Mouse (Mus musculus): ENCODE data around the gene Zfp316. TPM values are rescaled to one million over a fixed set of nuclear protein-coding genes. Genes with fewer than 3 reads are reported as not detected.

The Zfp316 gene
- total and polyA plus RNA-seq, 3 experiments, result 1.1 to 3.6 (median 2.0) TPM

- Histone ChIP-seq H3K9ac (ENCODE audit: insufficient read depth, low read depth) (no peak overlapping the region), H3K27me3 (replicated peaks) (no peaks in the 10 kb centered on the region), H3K4me1 (ENCODE audit: control insufficient read depth in 1 of 2, insufficient read depth in 2 of 2) (peaks cover 16 to 21% of the 10 kb centered on the region in 2 experiments), H3K79me2 (replicated peaks; ENCODE audit: control insufficient read depth, extremely low read depth, insufficient read depth, poor library complexity, severe bottlenecking) (no peaks in the 10 kb centered on the region), H3K9me3 (replicated peaks; ENCODE audit: low read length) (no peaks in the 10 kb centered on the region), H3K4me3 (replicated peaks in 1 of 3; ENCODE audit: low read depth in 2 of 3, low read length in 2 of 3, poor library complexity in 1 of 3) (no peak overlapping the region), H3K27ac (ENCODE audit: insufficient read depth, low read depth) (no peak overlapping the region), H3K4me2 (ENCODE audit: insufficient read depth, low read depth, poor library complexity, severe bottlenecking) (no peak overlapping the region), H3K36me3 (replicated peaks in 1 of 2; ENCODE audit: control insufficient read depth in 1 of 2, insufficient read depth in 1 of 2, low read length in 1 of 2) (peaks cover 0 to 12% of the 10 kb centered on the region in 2 experiments)
- in situ Hi-C loops (cut with MboI; ENCODE audit: low pct_ligation_motif_present, low pct_unique_long_range_greater_than_20kb, low sequenced_read_pairs), result no loop called here
- dilution Hi-C loops (cut with MboI; ENCODE audit: extremely low pct_ligation_motif_present, extremely low pct_unique_long_range_greater_than_20kb, low sequenced_read_pairs), result no loop called here
- no peak for DNase-seq (ENCODE audit: extremely low read depth)
- TF ChIP-seq IRF4 (IDR thresholded peaks at IDR 0.05; ENCODE audit: low read depth, low read length), result no peak
- TF ChIP-seq GABPA (IDR thresholded peaks at IDR 0.05; ENCODE audit: insufficient replicate concordance, low read depth, low read length), result no peak
Measured at GRCm38 (mm10) chr5:143272540-143273330, 2.9 kb upstream of the Zfp316 start.

- Histone ChIP-seq H3K4me3 (replicated peaks in 1 of 3; ENCODE audit: low read depth in 2 of 3, low read length in 2 of 3, poor library complexity in 1 of 3) (no peak overlapping the region), H3K79me2 (replicated peaks; ENCODE audit: control insufficient read depth, extremely low read depth, insufficient read depth, poor library complexity, severe bottlenecking) (no peaks in the 10 kb centered on the region), H3K4me1 (ENCODE audit: control insufficient read depth in 1 of 2, insufficient read depth in 2 of 2) (peaks cover 16 to 21% of the 10 kb centered on the region in 2 experiments), H3K9ac (ENCODE audit: insufficient read depth, low read depth) (no peak overlapping the region), H3K36me3 (replicated peaks in 1 of 2; ENCODE audit: control insufficient read depth in 1 of 2, insufficient read depth in 1 of 2, low read length in 1 of 2) (peaks cover 0 to 12% of the 10 kb centered on the region in 2 experiments), H3K4me2 (ENCODE audit: insufficient read depth, low read depth, poor library complexity, severe bottlenecking) (no peak overlapping the region), H3K27me3 (replicated peaks) (no peaks in the 10 kb centered on the region), H3K27ac (ENCODE audit: insufficient read depth, low read depth) (no peak overlapping the region), H3K9me3 (replicated peaks; ENCODE audit: low read length) (no peaks in the 10 kb centered on the region)
- DNase-seq (ENCODE audit: extremely low read depth), result no peak
- TF ChIP-seq TBP (conservative IDR thresholded peaks at IDR 0.05; ENCODE audit: low read depth, low read length) (no peak), JUND (conservative IDR thresholded peaks at IDR 0.05; ENCODE audit: low read depth, low read length) (no peak), EP300 (IDR thresholded peaks at IDR 0.05; ENCODE audit: low read length) (no peak), IRF4 (IDR thresholded peaks at IDR 0.05; ENCODE audit: low read depth, low read length) (no peak), ELF1 (IDR thresholded peaks at IDR 0.05; ENCODE audit: low read depth, low read length) (no peak), SMC3 (IDR thresholded peaks at IDR 0.05; ENCODE audit: low read depth, low read length) (no peak), ZKSCAN1 (IDR thresholded peaks at IDR 0.05; ENCODE audit: borderline replicate concordance, low read depth, low read length) (no peak), ZNF384 (IDR thresholded peaks at IDR 0.05; ENCODE audit: low read depth, low read length) (no peak), TCF12 (IDR thresholded peaks at IDR 0.05; ENCODE audit: low read depth, low read length) (no peak), MYC (IDR thresholded peaks at IDR 0.05; ENCODE audit: low read depth, low read length) (no peak), BHLHE40 (IDR thresholded peaks at IDR 0.05; ENCODE audit: low read depth, low read length) (no peak), MEF2A (IDR thresholded peaks at IDR 0.05; ENCODE audit: borderline replicate concordance, low read depth, low read length) (no peak), MXI1 (IDR thresholded peaks at IDR 0.05; ENCODE audit: low read depth, low read length) (no peak), KAT2A (IDR thresholded peaks at IDR 0.05; ENCODE audit: insufficient replicate concordance, low read length) (no peak), RAD21 (IDR thresholded peaks at IDR 0.05; ENCODE audit: low read depth, low read length) (no peak)
- in situ Hi-C loops (cut with MboI; ENCODE audit: low pct_ligation_motif_present, low pct_unique_long_range_greater_than_20kb, low sequenced_read_pairs) (no loop called here), dilution Hi-C loops (cut with MboI; ENCODE audit: extremely low pct_ligation_motif_present, extremely low pct_unique_long_range_greater_than_20kb, low sequenced_read_pairs) (no loop called here)
Measured at GRCm38 (mm10) chr5:143272108-143272507, 2.3 kb upstream of the Zfp316 start.

Data from CH12.LX (cell line).